Mouse (Mus musculus) ES-E14 (cell line): ENCODE data around the gene Tapt1. TPM values are rescaled to one million over a fixed set of nuclear protein-coding genes. Genes with fewer than 3 reads are reported as not detected.

ENCODE experiments used
- DNase-seq: peaks from one replicate; pipeline ENCODE4 v3.0.0-alpha.2; 2013; ENCODE audit warnings: low read depth, low spot score
- H3K27ac ChIP-seq: 2 replicates; pipeline ENCODE4 v1.5.1; 2012; ENCODE audit warnings: low read depth, mild to moderate bottlenecking, low read length, moderate library complexity, mixed read lengths; ENCODE audit not compliant: poor library complexity, insufficient read depth, severe bottlenecking
- H3K36me3 ChIP-seq: 2 replicates; pipeline ENCODE4 v1.6.1; 2012; ENCODE audit warnings: mild to moderate bottlenecking, low read length, moderate library complexity, mixed read lengths; ENCODE audit not compliant: control insufficient read depth, poor library complexity, insufficient read depth, severe bottlenecking
- H3K4me1 ChIP-seq, 2 experiments: fragments of 150-350 bp in 1 of 2; sonication (generic) in 1 of 2; 2 replicates each; pipeline ENCODE4 v1.6.1; 2012; ENCODE audit warnings: low read length in 2 of 2, mild to moderate bottlenecking in 1 of 2, mixed read lengths in 1 of 2; ENCODE audit not compliant: control insufficient read depth in 2 of 2, insufficient read depth in 2 of 2, poor library complexity in 1 of 2
- H3K4me3 ChIP-seq, 2 experiments: fragments of 150-350 bp in 1 of 2; sonication (generic) in 1 of 2; 2 replicates each; pipeline ENCODE4 v1.5.1; 2012; ENCODE audit warnings: low read length in 2 of 2, low read depth in 1 of 2, mild to moderate bottlenecking in 1 of 2, mixed read lengths in 1 of 2; ENCODE audit not compliant: insufficient read depth in 1 of 2, poor library complexity in 1 of 2, severe bottlenecking in 1 of 2
- H3K9ac ChIP-seq: 2 replicates; pipeline ENCODE4 v1.6.1; 2012; ENCODE audit warnings: low read depth, mild to moderate bottlenecking, low read length, mixed read lengths; ENCODE audit not compliant: poor library complexity, insufficient read depth, severe bottlenecking
- H3K9me3 ChIP-seq: fragments of 150-350 bp; sonication (generic); 2 replicates; pipeline ENCODE4 v1.6.1; 2012; ENCODE audit warnings: low read depth, mild to moderate bottlenecking, low read length; ENCODE audit not compliant: control insufficient read depth, insufficient read depth
- CHD2 ChIP-seq: IDR thresholded peaks from 2 replicates; pipeline ENCODE4 v1.6.1; 2014; ENCODE audit warnings: mild to moderate bottlenecking, low read depth, low read length, inconsistent platforms
- HCFC1 ChIP-seq: IDR thresholded peaks from 2 replicates; pipeline ENCODE4 v1.6.1; 2012; ENCODE audit warnings: low read length, inconsistent platforms, borderline replicate concordance; ENCODE audit not compliant: insufficient read depth
- MAFK ChIP-seq: IDR thresholded peaks from 2 replicates; pipeline ENCODE4 v1.6.1; 2014; ENCODE audit warnings: mild to moderate bottlenecking, low read depth, low read length, inconsistent platforms; ENCODE audit not compliant: insufficient read depth
- ZC3H11A ChIP-seq: IDR thresholded peaks from 2 replicates; pipeline ENCODE4 v1.6.1; 2012; ENCODE audit warnings: low read depth, mild to moderate bottlenecking, inconsistent platforms, low read length, borderline replicate concordance
- ZNF384 ChIP-seq: IDR thresholded peaks from 2 replicates; pipeline ENCODE4 v1.6.1; 2012; ENCODE audit warnings: low read depth, low read length, inconsistent platforms
- in situ Hi-C, 2 experiments: fragments of 600-800 bp; cut with MboI; formaldehyde crosslinking; loops; one replicate each; pipeline ENCODE4 v1.15.1; 2025; ENCODE audit warnings: low sequenced_read_pairs in 2 of 2, inconsistent platforms in 1 of 2; ENCODE audit not compliant: unreplicated experiment in 2 of 2
- total RNA-seq: library from RNA; depleted of rRNA; stranded (reverse); fragments of 300-350 nt; gene quantifications from 2 replicates; pipeline ENCODE4 v1.2.3, GENCODE M21; 2012

Gene Tapt1
- total RNA-seq, 1 experiment, result 25.9 TPM

DNA sequence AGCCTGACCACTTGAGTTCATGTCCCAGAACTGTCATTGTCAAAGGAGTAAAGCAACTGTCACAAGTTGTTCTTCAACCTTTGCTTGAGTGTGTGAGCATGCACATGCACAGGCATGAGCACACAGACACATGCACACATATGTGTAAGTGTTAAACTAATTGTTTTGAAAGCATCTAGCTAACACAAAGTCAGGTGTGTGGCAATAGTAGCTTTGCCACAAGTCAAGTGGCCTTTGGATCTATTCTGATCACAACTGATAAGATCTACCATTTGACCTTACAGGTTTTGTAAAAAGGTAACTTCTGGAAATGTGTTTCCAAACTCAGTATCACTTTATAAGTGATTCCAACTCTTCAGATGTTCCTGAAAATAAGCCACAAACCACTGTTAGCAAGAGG lies 39.1 kb downstream of the Tapt1 start:
- Histone ChIP-seq H3K36me3 (peaks cover 19% of the 10 kb centered on the region), H3K9ac (no peak overlapping the region), H3K9me3 (no peaks in the 10 kb centered on the region), H3K27ac (no peak overlapping the region), H3K4me3 (no peak overlapping the region), H3K4me1 (no peaks in the 10 kb centered on the region)
- DNase-seq, result no peak
- in situ Hi-C loops, result no loop called here
- TF ChIP-seq ZNF384 (no peak), HCFC1 (no peak), MAFK (no peak), ZC3H11A (no peak), CHD2 (no peak)

DNA sequence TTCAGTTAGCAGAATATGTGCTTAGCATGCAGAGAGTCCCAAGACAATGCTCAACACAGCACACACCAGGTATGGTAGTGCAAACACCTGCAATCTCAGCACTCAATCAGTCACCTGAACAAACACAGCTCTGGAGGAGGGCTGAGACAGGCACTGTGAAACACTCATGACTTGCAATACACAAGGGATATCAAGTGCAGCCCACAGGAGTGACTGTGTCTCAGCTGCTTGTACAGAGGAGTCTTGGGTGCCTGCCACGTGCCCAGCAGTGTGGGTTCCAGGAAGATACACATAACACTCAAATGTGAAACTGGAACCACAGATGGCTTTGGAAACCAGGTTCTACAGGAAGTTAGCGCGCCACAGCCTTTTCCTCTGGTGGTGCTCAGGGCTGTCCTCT lies 44.8 kb downstream of the Tapt1 start:
- no peaks in the 10 kb centered on the region for H3K4me1 ChIP-seq
- no peak overlapping the region for H3K27ac ChIP-seq
- H3K36me3 ChIP-seq, result peaks cover 13% of the 10 kb centered on the region; the same call in 1 of the 2 replicates
- no peak overlapping the region for H3K9ac ChIP-seq
- no peak overlapping the region for H3K4me3 ChIP-seq
- TF ChIP-seq CHD2 (no peak), ZC3H11A (no peak), HCFC1 (no peak), ZNF384 (no peak), MAFK (no peak)
- no peaks in the 10 kb centered on the region for H3K9me3 ChIP-seq
- in situ Hi-C loops, result no loop called here
- no peak for DNase-seq

DNA sequence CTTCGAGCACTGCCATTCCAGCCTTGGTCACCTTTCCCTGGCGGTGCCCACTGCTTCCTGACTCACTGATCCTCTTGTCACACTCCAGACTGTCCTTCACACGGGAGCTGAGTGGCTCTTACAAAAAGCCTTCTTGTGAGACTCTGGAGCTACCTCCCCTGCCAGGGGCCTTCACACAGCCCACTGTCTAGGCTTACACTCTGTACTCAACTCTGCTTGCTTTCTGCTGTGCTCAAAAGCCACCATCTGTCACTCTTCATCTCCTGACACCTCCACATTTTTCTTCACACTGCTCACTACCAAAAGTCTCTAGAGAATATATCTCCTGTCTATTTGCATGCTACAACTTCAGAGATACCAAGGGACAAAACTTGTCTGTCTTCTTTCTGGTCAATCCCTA lies 46.0 kb downstream of the Tapt1 start:
- no peak overlapping the region for H3K4me3 ChIP-seq
- H3K9ac ChIP-seq, result no peak overlapping the region
- in situ Hi-C loops, result no loop called here
- H3K36me3 ChIP-seq, result peaks cover 22% of the 10 kb centered on the region
- no peaks in the 10 kb centered on the region for H3K9me3 ChIP-seq
- no peaks in the 10 kb centered on the region for H3K4me1 ChIP-seq
- no peak overlapping the region for H3K27ac ChIP-seq
- no peak for DNase-seq
- TF ChIP-seq CHD2 (no peak), ZC3H11A (no peak), MAFK (no peak), HCFC1 (no peak), ZNF384 (no peak)

DNA sequence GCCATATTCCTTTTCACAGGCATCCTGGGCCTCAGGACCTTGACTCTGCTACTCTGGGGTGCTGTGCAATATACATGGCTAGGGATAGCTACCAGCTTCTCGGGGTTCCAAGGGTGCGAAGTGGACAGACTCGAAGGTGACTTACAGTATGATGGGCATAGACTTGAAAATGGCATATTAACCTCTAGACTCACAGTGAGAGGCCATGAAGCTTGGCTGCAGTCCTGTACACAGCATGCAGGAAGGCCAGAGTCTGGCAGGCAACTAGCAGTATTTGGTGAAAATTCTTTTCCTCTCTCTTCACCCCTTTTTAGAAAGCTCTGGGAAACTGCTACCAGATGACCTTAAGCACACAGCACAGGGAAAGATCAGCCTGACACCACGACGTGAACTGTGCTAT lies 52.4 kb downstream of the Tapt1 start:
- Histone ChIP-seq H3K27ac (no peak overlapping the region), H3K36me3 (peaks cover 12% of the 10 kb centered on the region), H3K9ac (no peak overlapping the region), H3K4me1 (no peaks in the 10 kb centered on the region), H3K4me3 (no peak overlapping the region), H3K9me3 (no peaks in the 10 kb centered on the region)
- TF ChIP-seq HCFC1 (no peak), ZNF384 (no peak), MAFK (no peak), CHD2 (no peak), ZC3H11A (no peak)
- in situ Hi-C loops, result no loop called here
- DNase-seq, result no peak

DNA sequence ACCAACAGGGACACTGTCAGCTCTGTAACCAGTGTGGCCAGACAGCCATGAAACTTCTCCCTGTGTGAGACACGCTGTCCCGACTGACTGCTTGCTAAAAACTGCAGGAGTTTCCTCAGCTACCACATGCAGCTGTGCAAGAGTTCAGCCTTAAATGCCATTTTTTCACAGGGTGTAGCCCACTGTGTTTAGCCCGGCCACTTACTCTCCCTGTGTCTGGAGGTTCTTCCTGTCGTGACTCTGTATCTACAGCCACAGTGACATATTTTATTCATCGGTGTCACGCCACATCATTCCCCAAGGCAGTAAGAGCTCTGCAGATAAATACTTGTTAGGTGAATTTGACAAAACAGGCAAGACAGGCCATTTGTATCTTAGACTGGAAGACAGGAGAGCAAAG lies 59.6 kb downstream of the Tapt1 start:
- no peaks in the 10 kb centered on the region for H3K36me3 ChIP-seq
- DNase-seq, result no peak
- no peak for TF ChIP-seq MAFK
- TF ChIP-seq HCFC1, result no peak
- no peak for TF ChIP-seq CHD2
- TF ChIP-seq ZC3H11A, result no peak
- no peak for TF ChIP-seq ZNF384
- 0 out of 4 replicates have a peak, but pooled peaks cover 0 to 2% of the 10 kb centered on the region in 2 experiments for H3K4me1 ChIP-seq
- H3K27ac ChIP-seq, result no peak overlapping the region
- H3K9ac ChIP-seq, result no peak overlapping the region
- H3K4me3 ChIP-seq, result no peak overlapping the region
- in situ Hi-C loops, result no loop called here
- no peaks in the 10 kb centered on the region for H3K9me3 ChIP-seq
